Mouse (Mus musculus): ENCODE measurements around the gene Bicra. TPM values are rescaled to one million over a fixed set of nuclear protein-coding genes. Genes with fewer than 3 reads are reported as not detected.

Bicra gene
- total and polyA plus RNA-seq, 3 experiments = 1.1 to 52.1 (median 52.1) TPM

DNA sequence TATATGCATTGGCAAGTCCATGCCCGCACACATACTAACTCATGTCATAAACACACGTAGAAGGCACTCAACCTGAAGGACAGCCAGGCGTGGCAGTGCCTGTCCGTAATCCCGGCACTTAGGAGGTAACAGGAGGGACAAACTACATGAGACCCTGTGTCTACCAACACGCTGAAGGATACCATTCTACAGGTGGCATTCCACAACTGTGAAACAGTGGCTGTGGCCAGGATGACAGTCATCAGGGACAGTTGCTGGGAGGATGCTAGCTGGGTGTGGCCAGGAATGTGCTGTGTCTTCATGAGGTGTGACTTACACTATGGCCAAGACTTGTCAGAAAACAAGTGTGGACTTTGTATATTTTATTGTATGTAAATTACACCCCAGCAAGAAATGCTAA is 10.7 kb downstream of the Bicra start:
- Histone ChIP-seq H3K27me3 (ENCODE audit: insufficient read depth, low read length) (no peaks in the 10 kb centered on the region), H3K9me3 (replicated peaks) (no peaks in the 10 kb centered on the region), H3K4me1 (ENCODE audit: insufficient read depth, low read depth, low read length) (peaks cover 15% of the 10 kb centered on the region), H3K36me3 (replicated peaks) (peaks cover 64% of the 10 kb centered on the region), H3K4me3 (ENCODE audit: low read depth, low read length) (no peak overlapping the region)
- ATAC-seq (ENCODE audit: extremely low read depth, insufficient number of reproducible peaks, low FRiP score, poor library complexity, severe bottlenecking) (no peak), DNase-seq (ENCODE audit: low spot score) (no peak)
- TF ChIP-seq GATA2 (IDR thresholded peaks at IDR 0.05; ENCODE audit: borderline replicate concordance, low read depth, low read length) (no peak), GATA1 (IDR thresholded peaks at IDR 0.05; ENCODE audit: borderline replicate concordance, low read length) (no peak)

DNA sequence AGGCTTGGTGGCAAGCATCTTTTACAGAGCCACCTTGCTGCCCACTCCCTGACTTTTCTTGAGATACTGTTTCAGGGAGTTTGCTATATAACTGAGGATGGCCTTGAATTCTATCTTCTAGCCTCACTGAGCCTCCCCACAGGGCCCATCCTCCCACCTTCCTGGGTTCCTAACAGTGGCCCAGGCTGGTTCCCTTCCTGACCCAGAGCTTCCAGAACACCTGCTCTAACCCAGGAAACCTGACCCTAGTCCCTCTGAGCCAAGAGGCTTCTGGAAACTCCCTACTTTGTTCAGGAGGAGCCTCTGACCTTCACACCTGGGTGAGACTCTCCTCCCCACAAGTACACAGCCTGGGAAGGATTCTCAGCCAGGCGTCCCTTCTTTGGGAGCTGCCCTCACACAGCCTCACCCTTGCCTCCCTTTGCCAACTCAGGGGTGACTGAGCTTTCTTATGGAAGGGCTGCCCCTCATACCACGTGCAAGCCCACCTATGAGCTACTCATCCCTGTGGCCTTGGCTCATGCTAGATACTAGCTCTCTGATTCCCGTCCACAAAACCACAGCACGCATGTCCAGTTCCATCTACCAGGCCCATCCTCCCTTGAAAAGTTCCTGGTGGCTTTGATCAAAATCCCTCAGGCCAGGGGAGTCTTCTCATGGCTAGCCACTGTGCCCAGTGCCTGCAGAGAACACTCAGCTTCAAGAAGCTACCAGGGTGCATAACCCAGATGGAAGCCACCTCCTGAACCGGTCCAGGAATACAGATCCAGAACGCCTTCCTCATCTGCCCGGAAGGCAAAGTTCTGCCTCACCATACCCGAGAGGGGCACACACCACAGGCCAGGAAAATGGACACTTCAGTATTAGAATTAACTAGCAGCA is 13.9 kb downstream of the Bicra start:
- peaks cover 11% of the 10 kb centered on the region for H3K4me1 ChIP-seq (ENCODE audit: insufficient read depth, low read depth, low read length)
- no peak overlapping the region for H3K4me3 ChIP-seq (ENCODE audit: low read depth, low read length)
- no peak for TF ChIP-seq TAL1 (conservative IDR thresholded peaks at IDR 0.05; ENCODE audit: low read depth, low read length)
- TF ChIP-seq GATA2 (IDR thresholded peaks at IDR 0.05; ENCODE audit: borderline replicate concordance, low read depth, low read length) = no peak
- no peak for TF ChIP-seq POLR2AphosphoS5 (IDR thresholded peaks at IDR 0.05; ENCODE audit: insufficient replicate concordance, low read depth, low read length)
- no peak for TF ChIP-seq GATA1 (IDR thresholded peaks at IDR 0.05; ENCODE audit: borderline replicate concordance, low read length)
- TF ChIP-seq CTCF (IDR thresholded peaks at IDR 0.05; ENCODE audit: low read depth, low read length) = no peak
- H3K27me3 ChIP-seq (ENCODE audit: insufficient read depth, low read length) = no peaks in the 10 kb centered on the region
- H3K9me3 ChIP-seq (replicated peaks) = no peaks in the 10 kb centered on the region
- ATAC-seq (ENCODE audit: extremely low read depth, insufficient number of reproducible peaks, low FRiP score, poor library complexity, severe bottlenecking) (no peak), DNase-seq (ENCODE audit: low spot score) (no peak)
- H3K36me3 ChIP-seq (replicated peaks) = peaks cover 59% of the 10 kb centered on the region

DNA sequence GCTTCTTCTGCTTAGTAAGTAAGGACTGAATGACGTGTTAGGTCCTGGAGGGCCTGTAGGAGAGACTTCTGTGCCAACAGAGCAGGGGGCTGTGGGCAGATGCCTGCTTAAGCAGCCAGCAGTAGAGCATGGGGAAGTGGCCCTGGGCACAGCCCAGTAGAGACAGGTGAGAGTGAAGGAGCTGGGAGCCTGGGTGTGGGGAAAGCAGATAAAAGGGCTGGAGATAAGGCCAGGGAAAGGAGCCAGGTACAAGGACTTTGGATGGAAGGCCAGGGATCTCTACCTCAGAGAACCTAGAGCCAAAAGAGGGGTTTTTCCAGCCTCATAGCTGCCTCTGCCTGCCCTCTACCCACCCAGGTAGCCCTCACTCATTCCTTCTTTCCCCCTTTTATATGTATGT is 14.7 kb downstream of the Bicra start:
- no peaks in the 10 kb centered on the region for H3K9me3 ChIP-seq (replicated peaks)
- no peak overlapping the region for H3K4me3 ChIP-seq (ENCODE audit: low read depth, low read length)
- TF ChIP-seq CTCF (IDR thresholded peaks at IDR 0.05; ENCODE audit: low read depth, low read length) = no peak
- TF ChIP-seq GATA2 (IDR thresholded peaks at IDR 0.05; ENCODE audit: borderline replicate concordance, low read depth, low read length) = no peak
- TF ChIP-seq TAL1 (conservative IDR thresholded peaks at IDR 0.05; ENCODE audit: low read depth, low read length) = no peak
- DNase-seq (ENCODE audit: low spot score) = no peak
- H3K4me1 ChIP-seq (ENCODE audit: insufficient read depth, low read depth, low read length) = peaks cover 11% of the 10 kb centered on the region
- no peaks in the 10 kb centered on the region for H3K27me3 ChIP-seq (ENCODE audit: insufficient read depth, low read length)
- ATAC-seq (ENCODE audit: extremely low read depth, insufficient number of reproducible peaks, low FRiP score, poor library complexity, severe bottlenecking) = no peak
- H3K36me3 ChIP-seq (replicated peaks) = peaks cover 61% of the 10 kb centered on the region

DNA sequence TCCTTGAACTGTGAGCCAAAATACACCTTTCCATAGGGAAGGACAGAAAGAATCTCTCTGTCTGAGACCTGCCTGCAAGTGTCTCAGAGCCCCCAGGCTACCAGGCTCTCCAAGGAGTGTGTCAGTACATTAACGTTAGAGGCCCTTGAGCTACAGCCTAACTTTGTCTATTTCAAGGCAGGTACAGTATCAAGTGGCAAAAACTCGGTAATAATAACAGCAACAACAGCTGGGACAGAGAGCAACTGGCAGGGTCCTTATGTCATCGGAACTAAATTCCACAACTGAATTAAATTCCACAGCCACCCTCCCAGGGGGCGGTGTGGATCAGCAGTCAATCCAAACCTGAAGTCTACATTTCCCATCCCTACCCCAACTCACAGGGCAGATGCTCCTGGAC is 16.6 kb downstream of the Bicra start:
- H3K36me3 ChIP-seq (replicated peaks) = peaks cover 66% of the 10 kb centered on the region
- H3K4me1 ChIP-seq (ENCODE audit: insufficient read depth, low read depth, low read length) = peaks cover 4% of the 10 kb centered on the region; the same call in 1 of the 2 replicates
- DNase-seq (ENCODE audit: low spot score) (no peak), ATAC-seq (ENCODE audit: extremely low read depth, insufficient number of reproducible peaks, low FRiP score, poor library complexity, severe bottlenecking) (no peak)
- no peak overlapping the region for H3K4me3 ChIP-seq (ENCODE audit: low read depth, low read length)
- TF ChIP-seq POLR2AphosphoS5 (IDR thresholded peaks at IDR 0.05; ENCODE audit: insufficient replicate concordance, low read depth, low read length) = no peak
- TF ChIP-seq GATA2 (IDR thresholded peaks at IDR 0.05; ENCODE audit: borderline replicate concordance, low read depth, low read length) = no peak
- no peak for TF ChIP-seq GATA1 (IDR thresholded peaks at IDR 0.05; ENCODE audit: borderline replicate concordance, low read length)
- TF ChIP-seq CTCF (IDR thresholded peaks at IDR 0.05; ENCODE audit: low read depth, low read length) = no peak
- TF ChIP-seq TAL1 (conservative IDR thresholded peaks at IDR 0.05; ENCODE audit: low read depth, low read length) = no peak
- H3K27me3 ChIP-seq (ENCODE audit: insufficient read depth, low read length) = no peaks in the 10 kb centered on the region
- no peaks in the 10 kb centered on the region for H3K9me3 ChIP-seq (replicated peaks)

DNA sequence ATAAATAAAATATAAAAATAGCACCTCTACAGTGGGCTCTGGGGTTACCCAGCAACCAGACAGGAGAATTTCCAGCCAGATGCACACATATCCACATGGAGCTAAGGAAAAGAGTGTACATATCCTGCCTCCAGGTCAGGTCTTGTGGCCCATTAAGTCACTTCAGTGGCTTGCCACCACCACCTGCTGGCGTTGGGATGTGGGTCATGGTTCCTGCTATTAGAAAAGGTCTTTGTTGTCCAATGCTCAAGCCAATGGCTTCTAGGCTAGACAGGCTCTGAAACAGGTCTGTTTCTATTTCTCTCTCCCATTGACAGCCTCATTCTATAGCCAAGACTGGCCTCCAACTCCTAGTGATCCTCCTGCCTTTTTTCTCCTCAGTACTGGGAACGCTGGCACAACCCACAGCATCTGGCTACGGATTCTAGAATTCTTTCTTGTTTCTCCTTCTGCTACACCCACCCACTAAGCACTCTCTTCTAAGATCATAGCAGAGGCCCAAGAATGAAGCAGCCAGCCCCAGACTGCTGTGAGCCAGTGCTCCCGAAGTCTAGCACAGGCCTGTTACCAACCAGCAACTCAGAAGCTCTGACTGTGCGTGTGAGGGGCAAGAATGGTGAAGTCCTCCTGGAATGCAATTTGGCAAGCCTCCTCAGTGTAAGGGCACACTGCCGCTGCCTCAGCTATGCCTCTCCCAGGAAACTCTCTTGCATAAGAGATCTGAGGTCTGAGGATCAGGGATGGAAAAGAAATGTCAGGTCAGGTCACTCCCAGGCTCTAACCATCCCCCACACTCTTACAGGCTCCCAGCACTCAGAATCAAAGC is 19.4 kb downstream of the Bicra start:
- TF ChIP-seq POLR2AphosphoS5 (IDR thresholded peaks at IDR 0.05; ENCODE audit: insufficient replicate concordance, low read depth, low read length) = no peak
- TF ChIP-seq GATA2 (IDR thresholded peaks at IDR 0.05; ENCODE audit: borderline replicate concordance, low read depth, low read length) = no peak
- TF ChIP-seq GATA1 (IDR thresholded peaks at IDR 0.05; ENCODE audit: borderline replicate concordance, low read length) = no peak
- TF ChIP-seq TAL1 (conservative IDR thresholded peaks at IDR 0.05; ENCODE audit: low read depth, low read length) = no peak
- no peak for TF ChIP-seq CTCF (IDR thresholded peaks at IDR 0.05; ENCODE audit: low read depth, low read length)
- Histone ChIP-seq H3K4me1 (ENCODE audit: insufficient read depth, low read depth, low read length) (peaks cover 9% of the 10 kb centered on the region), H3K27me3 (ENCODE audit: insufficient read depth, low read length) (no peaks in the 10 kb centered on the region), H3K9me3 (replicated peaks) (no peaks in the 10 kb centered on the region), H3K36me3 (replicated peaks) (peaks cover 56% of the 10 kb centered on the region), H3K4me3 (ENCODE audit: low read depth, low read length) (no peak overlapping the region)
- ATAC-seq (ENCODE audit: extremely low read depth, insufficient number of reproducible peaks, low FRiP score, poor library complexity, severe bottlenecking) (no peak), DNase-seq (ENCODE audit: low spot score) (no peak)

DNA sequence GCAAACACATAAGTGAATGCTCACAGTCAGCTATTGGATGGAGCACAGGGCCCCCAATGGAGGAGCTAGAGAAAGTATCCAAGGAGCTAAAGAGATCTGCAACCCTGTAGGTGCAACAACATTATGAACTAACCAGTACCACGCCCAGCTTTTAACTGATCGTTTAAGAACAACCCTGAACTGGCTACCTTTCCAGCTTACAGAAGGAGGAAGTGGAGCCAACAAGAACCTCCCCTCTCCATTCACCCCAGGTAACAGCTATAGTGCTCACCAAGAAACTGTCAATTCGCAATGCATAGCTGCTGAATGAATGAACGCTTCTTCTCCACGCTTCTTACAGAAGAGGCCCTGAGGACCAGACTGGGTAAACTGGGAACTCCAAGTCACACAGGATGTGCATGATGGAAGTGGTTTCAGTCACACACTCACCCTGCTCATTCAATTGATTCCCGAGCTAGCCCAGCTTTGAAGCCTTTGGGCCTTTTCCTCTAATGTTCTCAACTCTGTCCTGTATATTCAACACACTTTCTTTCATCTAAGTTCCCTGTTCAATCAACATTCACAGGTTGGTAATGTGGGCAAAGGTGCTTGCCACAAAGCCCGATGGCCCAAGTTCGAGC is 23.0 kb downstream of the Bicra start:
- peaks cover 11% of the 10 kb centered on the region for H3K4me1 ChIP-seq (ENCODE audit: insufficient read depth, low read depth, low read length)
- DNase-seq (ENCODE audit: low spot score) (no peak), ATAC-seq (ENCODE audit: extremely low read depth, insufficient number of reproducible peaks, low FRiP score, poor library complexity, severe bottlenecking) (no peak)
- H3K4me3 ChIP-seq (ENCODE audit: low read depth, low read length) = no peak overlapping the region
- TF ChIP-seq TAL1 (conservative IDR thresholded peaks at IDR 0.05; ENCODE audit: low read depth, low read length) (no peak), CTCF (IDR thresholded peaks at IDR 0.05; ENCODE audit: low read depth, low read length) (no peak), GATA2 (IDR thresholded peaks at IDR 0.05; ENCODE audit: borderline replicate concordance, low read depth, low read length) (no peak), GATA1 (IDR thresholded peaks at IDR 0.05; ENCODE audit: borderline replicate concordance, low read length) (no peak), POLR2AphosphoS5 (IDR thresholded peaks at IDR 0.05; ENCODE audit: insufficient replicate concordance, low read depth, low read length) (no peak)
- H3K36me3 ChIP-seq (replicated peaks) = peaks cover 39% of the 10 kb centered on the region
- no peaks in the 10 kb centered on the region for H3K27me3 ChIP-seq (ENCODE audit: insufficient read depth, low read length)
- H3K9me3 ChIP-seq (replicated peaks) = no peaks in the 10 kb centered on the region
